In the genomic region with DNA sequence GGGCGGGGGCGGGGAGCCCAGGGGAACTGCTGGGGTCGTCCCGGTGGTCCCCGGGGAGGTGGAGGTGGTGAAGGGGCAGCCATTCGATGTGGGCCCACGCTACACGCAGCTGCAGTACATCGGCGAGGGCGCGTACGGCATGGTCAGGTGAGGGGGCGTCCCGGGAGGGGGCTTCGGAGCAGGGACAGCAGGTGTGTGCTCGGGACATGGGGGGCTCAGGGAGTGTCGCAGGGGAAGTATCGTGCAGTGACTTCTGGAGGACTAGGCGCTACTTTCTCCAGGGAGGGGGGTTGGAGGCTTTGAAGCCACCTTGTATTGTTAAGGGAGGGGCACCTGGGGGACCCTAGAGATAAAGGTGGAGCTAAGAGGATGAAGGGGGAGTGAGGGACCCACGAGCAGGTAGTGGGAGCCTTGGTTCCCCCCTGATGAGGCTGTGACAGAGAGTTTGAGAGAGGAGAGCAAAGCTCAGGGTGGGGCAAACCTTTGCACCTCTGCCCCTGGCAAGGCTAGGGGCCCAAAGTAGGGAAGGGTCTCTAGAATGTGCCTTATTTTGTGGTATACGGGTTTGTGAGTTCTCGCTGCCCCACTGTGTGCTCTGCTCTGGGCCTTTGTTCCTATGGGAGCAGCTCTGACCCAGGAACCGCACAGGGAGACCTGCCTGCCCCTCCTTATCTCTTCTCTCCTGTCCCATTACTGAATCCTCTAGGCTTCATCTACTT, we compare ENCODE assay signal across 7 mouse cellular contexts. TPM values are rescaled to one million over a fixed set of nuclear protein-coding genes. Genes with fewer than 3 reads are reported as not detected.
DNase-seq lines count a peak whose midpoint lies in the region; ATAC-seq and TF ChIP-seq lines count a peak whose summit lies in the region.

No protein-coding gene starts in this region.

- peak; percentile 6 for DNase-seq in retina, embryonic 14.5 days (ENCODE audit: low spot score)
- DNase-seq in retina, postnatal 1 day, result no peak
- DNase-seq in limb, embryonic 11.5 days (ENCODE audit: low spot score), result no peak
- no peak for DNase-seq in frontal cortex, postnatal 25 days (ENCODE audit: low spot score in 2 of 2)
- no peak for DNase-seq in embryo, embryonic 9.5 days (ENCODE audit: extremely low spot score)

- 1% methylated on average over 23 of the region's 24 CpGs for WGBS in limb, embryonic 11.5 days
- 1% methylated on average over 23 of the region's 24 CpGs for WGBS in small intestine, adult 2 months

- H3K4me3 ChIP-seq in erythroblast, embryonic 14.5 days (replicated peaks), result peak overlapping the region; percentile 84
- peak overlapping the region; percentile 58 for H3K4me3 ChIP-seq in limb, embryonic 11.5 days (ENCODE audit: low read depth, low read length)
- H3K4me3 ChIP-seq in small intestine, adult 2 months (ENCODE audit: low read depth, low read length), result peak overlapping the region; percentile 97

- H3K9me3 ChIP-seq in erythroblast, embryonic 14.5 days (ENCODE audit: control insufficient read depth, low read length), result no peaks in the 10 kb centered on the region
- H3K9me3 ChIP-seq in limb, embryonic 11.5 days (ENCODE audit: control insufficient read depth, low read length), result no peaks in the 10 kb centered on the region

- no peak for TF ChIP-seq CTCF in small intestine, adult 2 months (IDR thresholded peaks at IDR 0.05; ENCODE audit: extremely low read depth, insufficient read length, insufficient replicate concordance, low read depth, low read length)

- peaks cover 40% of the 10 kb centered on the region for H3K36me3 ChIP-seq in erythroblast, embryonic 14.5 days (ENCODE audit: control insufficient read depth)
- peaks cover 4% of the 10 kb centered on the region; the same call in 1 of the 2 replicates for H3K36me3 ChIP-seq in limb, embryonic 11.5 days (ENCODE audit: control insufficient read depth, insufficient read depth, low read length)
- peaks cover 28% of the 10 kb centered on the region for H3K36me3 ChIP-seq in small intestine, adult 2 months (ENCODE audit: control insufficient read depth, insufficient read depth, low read length)

- TF ChIP-seq POLR2A in small intestine, adult 2 months (IDR thresholded peaks at IDR 0.05; ENCODE audit: low read depth, low read length), result no peak; the same call in 1 of the 2 replicates

- peaks cover 55% of the 10 kb centered on the region for H3K4me1 ChIP-seq in erythroblast, embryonic 14.5 days (ENCODE audit: control insufficient read depth)
- H3K4me1 ChIP-seq in limb, embryonic 11.5 days (ENCODE audit: control insufficient read depth, insufficient read depth, low read length), result no peaks in the 10 kb centered on the region
- H3K4me1 ChIP-seq in small intestine, adult 2 months (ENCODE audit: control insufficient read depth, insufficient read depth, insufficient read length, low read length), result peaks cover 14% of the 10 kb centered on the region; the same call in 1 of the 2 replicates

- H3K27ac ChIP-seq in limb, embryonic 11.5 days (replicated peaks; ENCODE audit: low read depth, low read length), result peak overlapping the region; percentile 56; the same call in 1 of the 2 replicates
- peak overlapping the region; percentile 100 for H3K27ac ChIP-seq in small intestine, adult 2 months (ENCODE audit: insufficient read depth, low read depth, low read length)

- ATAC-seq in limb, embryonic 11.5 days (ENCODE audit: insufficient number of reproducible peaks, low FRiP score, low TSS enrichment, low read depth), result peak; percentile 51

- peak overlapping the region; percentile 64 for H3K4me2 ChIP-seq in limb, embryonic 11.5 days (ENCODE audit: low read depth, severe bottlenecking)

- peak overlapping the region; percentile 78 for H3K9ac ChIP-seq in limb, embryonic 11.5 days (ENCODE audit: low read length)

- no peaks in the 10 kb centered on the region for H3K27me3 ChIP-seq in erythroblast, embryonic 14.5 days (ENCODE audit: control insufficient read depth)
- no peaks in the 10 kb centered on the region for H3K27me3 ChIP-seq in limb, embryonic 11.5 days (ENCODE audit: control insufficient read depth, insufficient read depth, low read length)
- no peaks in the 10 kb centered on the region for H3K27me3 ChIP-seq in small intestine, adult 2 months (ENCODE audit: control insufficient read depth, insufficient read depth, low read length)

RNA-seq across cellular contexts. Expression of gene Mapk3, which starts 0.4 kb away (rescaled TPM):
- polyA plus RNA-seq in erythroblast, embryonic 14.5 days (2012), result 16.3 and 18.0 TPM in 2 replicates
- 35.4 and 37.4 TPM in 2 replicates for polyA plus RNA-seq in limb, embryonic 11.5 days (2014; fragmentation: Nextera tagmentation; extraction: Ambion mirVana)
- polyA plus RNA-seq in small intestine, adult 2 months (2012; rRNA removed), result 208 and 472 TPM in 2 replicates

RNA-seq across cellular contexts. Expression of gene Gdpd3, which starts 6.3 kb away (rescaled TPM):
- 0.36 TPM in 1 of 2 replicates, not detected in the other for polyA plus RNA-seq in erythroblast, embryonic 14.5 days (2012)
- polyA plus RNA-seq in limb, embryonic 11.5 days (2014; fragmentation: Nextera tagmentation; extraction: Ambion mirVana), result 1.7 and 2.4 TPM in 2 replicates
- polyA plus RNA-seq in small intestine, adult 2 months (2012; rRNA removed), result 5.0 and 24.4 TPM in 2 replicates

RNA-seq across cellular contexts. Expression of gene Ypel3, which starts 16.9 kb away (rescaled TPM):
- 156 and 161 TPM in 2 replicates for polyA plus RNA-seq in erythroblast, embryonic 14.5 days (2012)
- 97.8 and 112 TPM in 2 replicates for polyA plus RNA-seq in limb, embryonic 11.5 days (2014; fragmentation: Nextera tagmentation; extraction: Ambion mirVana)
- 153 and 244 TPM in 2 replicates for polyA plus RNA-seq in small intestine, adult 2 months (2012; rRNA removed)

RNA-seq across cellular contexts. Expression of gene Tbx6, which starts 21.5 kb away (rescaled TPM):
- polyA plus RNA-seq in erythroblast, embryonic 14.5 days (2012), result 3.6 and 4.0 TPM in 2 replicates
- 0.45 and 0.67 TPM in 2 replicates for polyA plus RNA-seq in limb, embryonic 11.5 days (2014; fragmentation: Nextera tagmentation; extraction: Ambion mirVana)
- 1.4 and 2.4 TPM in 2 replicates for polyA plus RNA-seq in small intestine, adult 2 months (2012; rRNA removed)

RNA-seq across cellular contexts. Expression of gene Ppp4c, which starts 32.5 kb away (rescaled TPM):
- polyA plus RNA-seq in erythroblast, embryonic 14.5 days (2012), result 11.0 and 12.3 TPM in 2 replicates
- 400 and 426 TPM in 2 replicates for polyA plus RNA-seq in limb, embryonic 11.5 days (2014; fragmentation: Nextera tagmentation; extraction: Ambion mirVana)
- polyA plus RNA-seq in small intestine, adult 2 months (2012; rRNA removed), result 101 and 199 TPM in 2 replicates
